Mouse (Mus musculus) layer of hippocampus, postnatal 10 days (tissue): ENCODE measurements at regions not wholly inside any gene's neighbourhood (a gene's known extent, or its start where the extent isn't known, plus 50 kb on each side); places are given as distances from the start of the nearest gene placed in this dataset.
A peak's percentile ranks its signal among the peaks of the same experiment; 100 is the strongest.

Source experiments
- DNase-seq, 2 experiments: peaks; one replicate each; pipeline ENCODE4 v3.0.0; 2021; ENCODE audit warnings: low spot score in 2 of 2

- DNase-seq, result no peak
Measured at GRCm38 (mm10) chr10:98558560-98558959, 355.6 kb upstream of the Atp2b1 start.

DNA sequence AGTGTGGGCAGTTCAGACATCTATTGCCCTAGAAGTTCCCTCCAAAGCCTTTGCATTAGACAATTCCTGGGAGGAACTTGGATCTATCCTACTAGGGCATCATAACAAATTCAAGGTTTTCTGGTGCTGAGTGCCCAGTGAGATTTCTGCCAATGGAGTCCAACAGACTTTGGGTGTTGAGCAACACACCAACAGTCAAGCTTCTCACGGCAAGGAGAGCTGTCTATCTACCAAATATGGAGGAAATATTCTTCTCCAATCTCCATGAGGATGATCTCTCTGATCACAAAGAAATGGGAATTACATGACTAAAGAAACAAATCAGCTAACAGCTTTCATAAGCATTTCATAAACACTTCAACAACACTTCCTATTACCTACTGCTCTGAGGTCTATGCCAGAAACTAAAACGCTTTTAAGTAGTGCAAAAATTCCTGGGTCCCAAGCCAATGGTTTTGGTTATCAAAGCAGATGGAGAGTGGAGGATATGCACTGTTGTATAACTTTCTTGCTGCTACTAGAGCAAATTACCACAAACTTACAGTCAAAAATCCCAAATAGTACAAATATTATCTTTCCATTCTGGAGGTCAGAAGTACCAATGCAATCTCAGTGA lies 351.8 kb upstream of the Atp2b1 start:
- no peak for DNase-seq

- DNase-seq, result no peak
Measured at GRCm38 (mm10) chr10:98572782-98573536, 341.2 kb upstream of the Atp2b1 start.

DNA sequence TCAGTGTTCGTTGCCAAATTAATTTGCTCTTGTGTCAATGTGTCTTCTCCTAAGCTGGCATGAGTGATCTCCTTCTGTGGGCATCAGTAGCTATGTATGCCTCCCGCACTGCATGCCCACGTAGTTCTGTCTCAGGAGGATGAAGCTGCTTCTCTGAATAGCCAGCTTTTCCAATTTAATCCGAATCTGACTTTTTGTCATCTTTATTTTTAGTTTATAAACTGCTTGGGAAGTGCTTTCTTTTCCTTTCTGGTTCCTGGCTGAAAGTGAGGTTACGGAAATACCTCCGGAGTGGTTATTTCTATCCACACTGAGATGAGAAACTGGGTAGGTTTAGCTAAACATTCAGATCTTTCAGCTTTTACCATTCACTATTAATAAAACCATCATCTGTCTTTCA lies 337.2 kb upstream of the Atp2b1 start:
- no peak for DNase-seq

DNA sequence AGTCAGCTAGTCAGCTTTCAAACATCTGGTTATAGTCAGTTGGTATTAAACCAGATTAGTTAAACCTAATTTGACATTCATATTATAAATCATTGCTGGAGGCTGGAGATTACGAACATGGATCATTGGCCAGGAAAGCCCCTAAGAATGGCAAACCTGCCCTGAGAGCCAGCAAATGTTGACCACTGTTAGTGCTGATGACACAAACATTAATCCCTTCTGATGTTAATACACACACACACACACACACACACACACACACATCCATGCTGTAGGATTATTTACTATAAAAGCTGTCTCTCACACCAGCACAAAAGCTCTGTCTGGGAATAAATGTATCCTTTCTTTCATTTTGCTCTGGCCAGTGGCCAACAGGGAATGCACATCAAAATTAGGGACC lies 329.4 kb upstream of the Atp2b1 start:
- no peak for DNase-seq

GRCm38 (mm10) chr10:98589726-98590125 lies 324.5 kb upstream of the Atp2b1 start:
- DNase-seq, result no peak

DNA sequence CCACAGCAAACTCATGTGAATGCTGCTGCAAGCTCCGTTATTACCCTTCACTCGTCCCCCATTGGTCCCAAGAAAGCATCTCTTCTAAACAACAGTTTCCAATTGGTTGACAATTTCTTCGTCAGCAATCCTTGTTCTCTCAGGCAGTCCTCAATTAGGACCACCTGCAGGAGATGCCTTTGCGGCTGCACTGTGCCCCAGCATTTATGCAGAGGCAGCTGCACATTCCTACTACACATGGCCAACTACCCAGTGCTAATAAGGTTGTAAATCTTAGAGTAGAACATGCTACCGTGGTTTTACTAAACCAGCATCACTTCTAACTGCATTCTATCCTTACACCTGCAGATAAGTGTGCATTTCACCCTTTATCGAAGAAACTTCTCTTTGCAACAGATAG lies 322.1 kb upstream of the Atp2b1 start:
- no peak for DNase-seq

DNA sequence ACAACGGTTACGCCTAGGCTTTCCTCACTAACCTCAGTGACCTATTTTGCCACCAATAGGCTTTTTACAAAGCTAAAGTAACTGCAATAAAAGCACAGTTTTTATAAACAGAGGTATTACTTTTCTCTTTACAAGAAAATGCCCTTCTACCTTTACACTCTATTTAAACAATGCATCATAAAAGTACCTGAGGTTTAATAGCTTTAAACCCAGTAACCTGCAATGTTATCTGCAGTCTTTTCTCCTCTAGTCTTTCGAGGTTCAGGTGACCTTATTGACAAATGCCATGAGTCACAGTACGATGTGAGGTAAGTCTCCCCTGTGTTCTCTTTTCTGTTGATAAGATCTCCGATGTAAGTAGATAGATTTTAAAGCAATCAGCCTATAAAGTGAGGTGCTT lies 320.3 kb upstream of the Atp2b1 start:
- no peak for DNase-seq

DNA sequence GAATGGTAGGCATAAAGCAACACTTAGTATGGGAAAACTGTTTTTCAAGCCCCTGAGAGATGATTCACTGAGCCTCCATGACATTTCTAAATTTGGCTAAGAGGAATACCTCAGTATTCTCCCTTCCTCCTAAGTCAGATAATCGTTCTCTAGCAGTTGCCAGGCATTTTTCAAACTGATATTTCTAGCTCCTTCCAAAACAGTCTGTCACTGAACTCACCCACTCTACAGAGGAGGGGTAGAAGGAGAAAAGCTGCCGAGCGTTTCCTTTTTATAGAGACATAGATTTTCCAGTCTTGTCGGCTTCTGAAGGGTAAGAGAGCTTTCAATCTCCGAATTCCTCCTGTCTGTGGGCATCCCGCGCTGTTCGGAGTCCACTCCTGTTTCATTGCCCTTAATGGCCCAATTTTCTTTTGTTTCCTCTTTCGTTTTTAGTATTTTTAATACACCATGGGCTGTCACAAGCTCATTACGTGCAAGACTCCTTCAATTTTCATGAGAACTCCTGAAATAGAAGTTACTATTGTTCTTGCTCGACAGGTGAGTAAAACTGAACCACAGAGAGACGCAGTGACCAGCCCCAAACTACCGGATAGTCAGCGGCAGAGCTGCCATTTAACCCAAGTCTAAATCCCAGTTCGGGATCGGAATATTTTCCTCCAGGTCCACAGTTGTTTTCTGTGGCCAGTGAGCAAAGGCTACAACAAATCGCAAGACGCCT lies 305.8 kb upstream of the Atp2b1 start:
- no peak for DNase-seq

DNA sequence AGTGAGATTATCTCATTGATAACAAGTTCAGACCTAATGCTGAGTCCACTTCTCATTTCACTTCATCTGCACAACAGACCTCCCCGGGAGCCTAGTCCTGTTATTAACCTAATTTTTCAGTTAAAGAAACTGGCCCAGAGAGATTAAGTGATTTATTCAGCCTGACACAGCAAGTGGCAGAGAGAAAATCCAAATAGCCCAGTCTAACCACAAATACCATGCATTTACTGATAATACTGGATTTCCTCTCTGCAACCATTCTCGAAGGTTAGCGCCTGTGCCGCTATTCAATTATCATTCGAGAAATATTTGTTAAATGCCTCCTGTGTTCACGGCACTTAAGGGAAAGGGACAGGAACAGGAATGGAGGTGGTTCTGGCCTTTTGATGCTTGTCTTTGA lies 303.5 kb upstream of the Atp2b1 start:
- DNase-seq, result no peak

GRCm38 (mm10) chr10:98611707-98612360 lies 302.4 kb upstream of the Atp2b1 start:
- no peak for DNase-seq

DNA sequence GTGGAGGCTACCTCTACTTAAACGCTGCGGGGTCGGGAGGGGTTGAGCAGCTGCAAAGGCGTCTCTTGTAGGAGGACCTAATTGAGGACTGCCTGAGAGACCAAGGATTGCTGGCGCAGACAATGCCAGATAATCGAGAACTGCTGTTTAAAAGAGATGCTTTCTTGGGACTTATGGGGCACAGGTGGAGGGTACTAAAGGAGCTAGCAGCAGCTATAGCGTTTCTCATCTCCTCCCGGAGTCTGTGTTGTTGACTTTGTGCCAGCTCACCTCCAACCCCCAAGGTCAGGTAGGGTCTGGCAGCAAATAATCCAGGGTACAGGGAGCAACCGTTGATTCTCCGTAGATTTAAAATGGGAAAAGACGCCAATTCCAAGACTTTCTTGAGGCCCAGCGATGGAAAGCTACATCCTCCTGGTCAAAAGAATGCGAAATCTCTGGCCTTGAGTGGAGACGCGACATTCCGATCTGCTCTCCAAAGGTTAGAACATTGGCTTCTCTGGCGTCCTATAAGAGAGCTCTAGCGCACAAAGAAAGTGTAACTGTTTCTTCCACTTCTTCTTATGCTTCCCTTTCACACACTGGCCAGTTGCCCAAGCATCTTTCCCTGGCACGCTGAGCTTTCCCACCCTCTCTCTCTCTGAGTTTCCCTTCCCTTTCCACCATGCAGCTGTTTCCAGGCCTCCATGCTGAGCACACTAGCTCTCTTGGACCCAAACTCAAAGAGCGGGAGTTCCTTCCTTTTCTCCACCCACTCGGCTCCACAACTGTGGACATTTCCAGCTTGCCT lies 295.3 kb upstream of the Atp2b1 start:
- DNase-seq, result no peak

DNA sequence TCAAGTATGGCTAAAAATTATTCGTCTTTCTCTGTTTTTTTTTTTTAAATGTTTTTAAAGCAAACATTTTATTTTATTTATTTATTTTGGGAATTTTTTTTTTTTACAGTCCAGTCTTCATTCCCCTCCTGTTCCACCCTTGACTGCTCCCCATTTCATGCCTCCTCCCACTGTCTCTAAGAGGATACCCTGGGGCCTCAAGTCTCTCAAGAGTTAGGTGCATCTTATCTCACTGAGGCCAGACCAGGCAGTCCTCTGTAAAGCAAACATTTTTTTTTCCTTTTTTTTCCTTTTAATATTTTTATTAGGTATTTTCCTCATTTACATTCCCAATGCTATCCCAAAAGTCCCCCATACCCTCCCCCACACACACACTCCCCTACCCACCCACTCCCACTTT lies 290.1 kb upstream of the Atp2b1 start:
- no peak for DNase-seq

DNA sequence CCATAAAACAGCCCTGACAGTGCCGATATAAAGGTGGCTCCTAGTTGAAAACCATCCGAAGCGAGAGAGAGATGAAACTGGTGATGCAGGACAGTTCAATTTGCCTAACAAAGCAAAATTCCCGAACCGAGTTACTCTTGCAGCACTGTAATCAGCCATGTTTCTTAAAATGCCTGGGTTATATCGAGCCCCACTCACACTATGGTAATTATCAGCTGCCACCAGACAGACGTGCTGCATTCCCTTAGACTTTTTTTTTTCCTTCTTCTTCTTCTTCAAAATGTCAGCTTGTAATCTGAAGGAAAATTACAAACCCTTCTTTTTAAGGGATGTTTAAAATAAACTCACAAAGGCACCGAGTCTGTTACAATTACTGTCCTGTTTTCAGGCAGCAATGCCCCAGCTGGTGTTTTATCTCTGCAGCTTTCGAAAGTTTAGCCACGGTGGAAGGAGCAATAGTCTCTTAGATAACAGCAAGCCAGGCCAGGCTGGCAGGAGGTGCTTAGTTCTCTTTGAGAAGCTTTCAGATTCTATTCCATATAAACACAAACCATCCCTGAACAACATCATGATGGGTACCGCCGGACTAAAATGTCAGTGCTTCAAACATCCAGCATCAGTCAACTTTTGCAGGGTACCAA lies 289.4 kb upstream of the Atp2b1 start:
- no peak for DNase-seq

DNA sequence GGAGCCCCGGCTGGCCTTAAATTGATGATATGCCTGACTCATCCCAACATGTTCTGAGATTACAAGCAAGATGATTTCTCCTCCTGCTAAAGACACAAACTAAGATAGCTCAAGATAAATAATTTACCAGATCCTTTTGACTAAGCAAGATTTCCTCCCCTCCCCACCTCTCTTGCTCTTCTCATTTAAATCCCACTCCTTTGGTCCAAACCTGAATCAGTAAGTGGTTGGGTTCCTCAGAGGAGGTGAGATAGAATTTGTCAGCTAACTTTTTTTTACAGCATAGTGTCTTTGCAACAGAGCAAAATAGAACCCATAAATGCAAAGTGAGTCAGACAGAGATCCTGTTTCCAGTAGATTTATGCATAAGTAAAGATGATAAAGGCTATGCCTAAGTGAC lies 286.0 kb upstream of the Atp2b1 start:
- no peak for DNase-seq

GRCm38 (mm10) chr10:98629248-98629647 lies 285.0 kb upstream of the Atp2b1 start:
- DNase-seq, result no peak

- no peak for DNase-seq
Measured at GRCm38 (mm10) chr10:98637759-98638611, 276.2 kb upstream of the Atp2b1 start.

DNA sequence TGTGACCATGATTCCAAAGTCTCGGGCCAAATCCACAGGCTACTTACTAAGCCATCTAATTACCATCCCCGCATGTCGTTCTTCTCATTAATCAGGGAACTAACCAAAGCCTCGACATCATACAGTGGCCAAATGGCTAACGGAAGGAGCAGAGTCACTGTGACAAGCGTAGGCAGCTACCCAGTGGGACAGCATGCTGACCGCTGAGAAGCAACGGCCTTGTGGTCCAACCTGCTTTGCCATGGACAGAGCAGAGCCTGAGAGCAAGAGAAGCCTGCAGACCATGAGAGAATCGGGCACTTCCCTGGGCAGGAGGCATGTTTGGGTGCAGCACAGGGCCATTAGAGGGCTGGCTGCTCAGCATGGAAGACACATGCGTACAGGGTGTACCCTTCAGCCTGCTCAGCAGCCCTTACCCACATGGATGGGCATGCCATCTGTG lies 268.5 kb upstream of the Atp2b1 start:
- peak; percentile 25 to 40 for DNase-seq

DNA sequence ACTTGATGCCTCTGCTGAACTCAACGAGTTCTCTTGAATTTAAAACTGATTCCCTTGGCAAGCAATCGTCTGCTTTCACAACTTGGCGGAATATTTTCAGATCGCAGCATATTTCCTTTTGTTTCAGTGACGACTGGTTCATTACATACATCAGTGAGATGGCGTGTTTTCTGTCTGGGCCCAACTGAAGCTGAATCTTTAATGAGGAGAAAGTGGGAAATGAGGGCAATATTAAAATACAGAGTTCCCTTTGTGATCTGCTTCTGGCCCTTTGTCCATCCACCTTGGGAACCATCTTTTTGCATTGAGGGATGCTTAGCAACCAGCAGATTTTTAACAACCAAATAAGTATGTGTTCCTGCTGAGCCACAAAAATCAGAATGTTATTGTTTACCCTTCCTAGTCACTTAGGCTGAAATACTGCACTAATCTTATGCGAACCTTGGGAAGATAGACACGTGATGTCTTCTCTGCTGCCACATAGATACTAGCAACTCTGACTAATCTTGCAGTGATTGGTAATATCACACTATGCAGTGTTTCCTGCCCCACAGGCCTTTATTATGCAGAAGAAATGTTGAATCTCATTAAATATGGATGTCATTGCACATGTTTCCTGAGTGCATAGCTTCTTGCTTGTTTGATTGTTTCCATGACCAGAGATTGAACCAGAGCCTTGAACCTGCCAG lies 267.8 kb upstream of the Atp2b1 start:
- peak in 1 of 2 experiments; percentile 20 for DNase-seq
